Mouse (Mus musculus) MEL-GATA-1-ER (cell line): Measurements from ENCODE around the gene Ethe1.

Source experiments
- DNase-seq: peaks from one replicate; pipeline ENCODE4 v3.0.0-alpha.2; 2012; ENCODE audit warnings: low read depth; ENCODE audit errors: extremely low read depth

Gene Ethe1

GRCm38 (mm10) chr7:24653681-24654080 is 66.3 kb downstream of the Ethe1 start:
- DNase-seq = peak; percentile 35
